Mouse (Mus musculus) brain, embryonic 14.5 days (tissue): ENCODE measurements around the gene Kdm2a.

Experiments used
- CTCF ChIP-seq: fragments of 200-500 bp; IDR thresholded peaks from 2 replicates; pipeline ENCODE4 v1.5.1; 2012; ENCODE audit warnings: inconsistent platforms, mild to moderate bottlenecking, moderate library complexity, borderline replicate concordance; ENCODE audit not compliant: insufficient read depth, insufficient read length; ENCODE audit errors: extremely low read depth
- POLR2A ChIP-seq: fragments of 200-500 bp; IDR thresholded peaks from 2 replicates; pipeline ENCODE4 v1.6.1; 2012; ENCODE audit warnings: mild to moderate bottlenecking, inconsistent platforms, borderline replicate concordance; ENCODE audit not compliant: poor library complexity, insufficient read depth, insufficient read length, severe bottlenecking; ENCODE audit errors: extremely low read depth

DNA sequence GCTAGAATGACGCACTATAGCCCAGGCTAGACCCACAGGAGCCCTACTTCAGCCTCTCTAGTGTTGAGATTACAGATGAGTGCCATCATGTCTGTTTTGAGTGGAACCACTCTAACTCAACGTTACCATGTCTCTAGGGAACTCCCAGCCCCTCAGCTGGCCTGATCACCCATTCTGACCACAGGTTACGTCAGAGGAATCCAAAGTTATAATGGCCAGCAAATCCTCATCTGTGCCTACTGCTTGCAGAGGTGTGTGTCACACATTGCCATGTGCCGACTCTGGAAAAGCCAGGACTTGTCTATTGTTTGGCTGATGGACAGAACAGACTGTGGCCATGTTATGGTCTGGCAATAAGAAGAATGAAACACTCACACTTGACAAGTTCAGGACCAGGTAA lies 102.7 kb downstream of the Kdm2a start:
- TF ChIP-seq CTCF (no peak), POLR2A (no peak)
